Mouse (Mus musculus) B cell, adult 2 months (primary cell): ENCODE results near the gene Trappc10.
"Not testable (repeated sequence)": the region's sequence is repeated elsewhere in the genome, so short reads cannot be mapped to it uniquely, and the experiment has no call there.

ENCODE experiments used
- DNase-seq, 2 experiments: peaks; one replicate each; pipeline ENCODE4 v3.0.0; 2022

Trappc10 gene

GRCm38 (mm10) chr10:78186076-78186475 lies 58.4 kb downstream of the Trappc10 start:
- not testable (repeated sequence) for DNase-seq

GRCm38 (mm10) chr10:78185381-78185725 lies 59.1 kb downstream of the Trappc10 start:
- DNase-seq: no peak

- DNase-seq: peak; percentile 93 to 94
Measured at GRCm38 (mm10) chr10:78184531-78185380, 59.7 kb downstream of the Trappc10 start, which contains the start of gene Pwp2. Gene Pwp2 (minus strand): TSS chr10:78185149.

- DNase-seq: no peak
Measured at GRCm38 (mm10) chr10:78183577-78183976, 60.9 kb downstream of the Trappc10 start.

- DNase-seq: no peak
Measured at GRCm38 (mm10) chr10:78182321-78182720, 62.1 kb downstream of the Trappc10 start.

GRCm38 (mm10) chr10:78174474-78174873 lies 70.0 kb downstream of the Trappc10 start:
- DNase-seq: no peak

- no peak for DNase-seq
Measured at GRCm38 (mm10) chr10:78171581-78171980, 72.9 kb downstream of the Trappc10 start.

GRCm38 (mm10) chr10:78171057-78171456 lies 73.4 kb downstream of the Trappc10 start:
- no peak for DNase-seq

GRCm38 (mm10) chr10:78170445-78170844 lies 74.0 kb downstream of the Trappc10 start:
- DNase-seq: no peak

GRCm38 (mm10) chr10:78169281-78170042 lies 75.0 kb downstream of the Trappc10 start, which contains the start of gene D10Jhu81e:
Gene D10Jhu81e (minus strand): TSS chr10:78169782.
- peak; percentile 100 for DNase-seq

- DNase-seq: no peak
Measured at GRCm38 (mm10) chr10:78168792-78169191, 75.6 kb downstream of the Trappc10 start.

GRCm38 (mm10) chr10:78167775-78168174 lies 76.7 kb downstream of the Trappc10 start:
- no peak for DNase-seq

- DNase-seq: no peak
Measured at GRCm38 (mm10) chr10:78167333-78167732, 77.1 kb downstream of the Trappc10 start.

GRCm38 (mm10) chr10:78165256-78166005 lies 79.0 kb downstream of the Trappc10 start:
- no peak for DNase-seq

GRCm38 (mm10) chr10:78164786-78165185 lies 79.7 kb downstream of the Trappc10 start:
- no peak for DNase-seq

- DNase-seq: peak; percentile 86 to 87
Measured at GRCm38 (mm10) chr10:78163923-78164322, 80.5 kb downstream of the Trappc10 start.

- DNase-seq: no peak
Measured at GRCm38 (mm10) chr10:78163241-78163640, 81.2 kb downstream of the Trappc10 start.

GRCm38 (mm10) chr10:78162646-78163045 lies 81.8 kb downstream of the Trappc10 start:
- no peak for DNase-seq

GRCm38 (mm10) chr10:78161096-78161495 lies 83.3 kb downstream of the Trappc10 start:
- no peak for DNase-seq

- peak; percentile 67 to 69 for DNase-seq
Measured at GRCm38 (mm10) chr10:78160369-78161095, 83.9 kb downstream of the Trappc10 start.

- DNase-seq: peak; percentile 88 to 89
Measured at GRCm38 (mm10) chr10:78159906-78160305, 84.5 kb downstream of the Trappc10 start.

- DNase-seq: peak; percentile 81 to 82
Measured at GRCm38 (mm10) chr10:78159252-78159878, 85.1 kb downstream of the Trappc10 start.
